Mouse (Mus musculus) olfactory bulb, adult 2 months (tissue): ENCODE results near the gene Clcn3. TPM values are rescaled to one million over a fixed set of nuclear protein-coding genes. Genes with fewer than 3 reads are reported as not detected.

ENCODE experiments used
- H3K27ac ChIP-seq: fragments of 200-500 bp; 2 replicates; pipeline ENCODE4 v1.5.1; 2012; ENCODE audit warnings: low read depth, low read length; ENCODE audit not compliant: insufficient read depth
- H3K4me1 ChIP-seq: fragments of 200-500 bp; 2 replicates; pipeline ENCODE4 v1.6.1; 2012; ENCODE audit warnings: low read length; ENCODE audit not compliant: control insufficient read depth, insufficient read depth
- H3K4me3 ChIP-seq: fragments of 200-500 bp; 2 replicates; pipeline ENCODE4 v1.5.1; 2012; ENCODE audit warnings: mild to moderate bottlenecking, low read depth, low read length, moderate library complexity; ENCODE audit not compliant: insufficient read depth
- CTCF ChIP-seq: fragments of 200-500 bp; IDR thresholded peaks from 2 replicates; pipeline ENCODE4 v1.5.1; 2012; ENCODE audit warnings: low read depth, mild to moderate bottlenecking, low read length, moderate library complexity; ENCODE audit not compliant: insufficient read depth
- POLR2A ChIP-seq: fragments of 200-500 bp; IDR thresholded peaks from 2 replicates; pipeline ENCODE4 v1.6.1; 2012; ENCODE audit warnings: mild to moderate bottlenecking, low read depth, low read length, moderate library complexity; ENCODE audit not compliant: insufficient read depth
- WGBS: fragments of 180-500 bp; shearing (Covaris S2); methylation state at CpG from one replicate; pipeline ENCODE4 v1.1.7; 2018; 5-methylcytosine and 5-hydroxymethylcytosine counted together
- polyA plus RNA-seq: library from polyadenylated mRNA; stranded (reverse); fragments of >200 nt; gene quantifications from 2 replicates; pipeline ENCODE4 v1.2.4, GENCODE M21; 2012; ENCODE audit warnings: low replicate concordance; ENCODE audit not compliant: missing spikeins, insufficient read depth, insufficient read length

Clcn3 gene
- polyA plus RNA-seq, 1 experiment: 224 TPM

DNA sequence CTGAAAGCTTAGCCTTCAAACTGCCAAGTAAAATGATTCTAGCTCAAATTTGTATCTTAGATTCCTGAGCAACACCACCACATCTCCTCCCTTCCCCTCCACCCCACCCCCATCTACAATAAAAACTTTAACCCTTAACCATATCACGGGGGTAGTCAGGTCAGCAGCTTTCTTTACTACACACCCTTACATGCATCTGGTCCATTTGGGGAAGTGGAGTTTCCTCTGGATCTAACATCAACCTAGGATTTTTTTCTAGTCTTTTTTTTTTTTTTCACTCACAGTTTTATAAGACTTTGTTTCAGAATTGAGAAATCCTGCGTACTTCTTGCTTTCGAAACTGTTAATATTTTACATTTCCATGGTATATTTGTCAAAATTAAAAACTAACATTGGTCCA lies 20.3 kb downstream of the Clcn3 start:
- H3K4me1 ChIP-seq: no peaks in the 10 kb centered on the region

GRCm38 (mm10) chr8:60956847-60957246 lies 26.3 kb downstream of the Clcn3 start:
- 98% methylated on average over 7 of the region's 7 CpGs for WGBS
- Histone ChIP-seq H3K4me1 (no peaks in the 10 kb centered on the region), H3K27ac (no peak overlapping the region), H3K4me3 (no peak overlapping the region)
- TF ChIP-seq CTCF (no peak), POLR2A (no peak)

More for the DNA sequence above, 20.3 kb downstream of the Clcn3 start:
- Histone ChIP-seq H3K27ac (no peak overlapping the region), H3K4me3 (no peak overlapping the region)
- WGBS: 93% methylated on average over 3 of the region's 3 CpGs
- no peak for TF ChIP-seq POLR2A
- TF ChIP-seq CTCF: no peak

- WGBS: under 1% methylated on average over 15 of the region's 15 CpGs
- TF ChIP-seq POLR2A: no peak
- TF ChIP-seq CTCF: no peak
Observed at GRCm38 (mm10) chr8:60954281-60955014, 28.7 kb downstream of the Clcn3 start.

DNA sequence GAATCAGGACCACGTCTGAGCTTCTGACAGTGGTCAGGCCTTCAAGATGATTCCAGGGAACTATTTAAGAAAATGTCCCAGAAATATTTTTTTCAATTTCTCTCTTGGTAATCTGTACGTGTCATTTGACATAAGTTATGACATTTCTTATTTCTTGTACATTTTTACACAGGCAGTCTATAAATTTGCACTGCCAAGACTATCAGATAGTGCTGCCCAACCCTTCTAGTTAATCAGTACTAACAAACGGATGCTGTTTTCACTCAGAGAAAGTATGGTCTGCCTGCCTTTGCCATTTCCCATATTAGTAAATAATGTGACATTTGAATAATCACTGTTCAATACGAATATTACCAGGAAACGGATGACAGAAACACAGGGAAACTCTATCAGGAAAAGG lies 30.3 kb downstream of the Clcn3 start:
- Histone ChIP-seq H3K4me1 (no peaks in the 10 kb centered on the region), H3K4me3 (no peak overlapping the region), H3K27ac (no peak overlapping the region)
- 28% methylated on average over 5 of the region's 5 CpGs for WGBS
- TF ChIP-seq CTCF (no peak), POLR2A (no peak)

More at GRCm38 (mm10) chr8:60954281-60955014, 28.7 kb downstream of the Clcn3 start:
- Histone ChIP-seq H3K4me1 (no peaks in the 10 kb centered on the region), H3K4me3 (peak overlapping the region; percentile 55), H3K27ac (peak overlapping the region; percentile 87)

DNA sequence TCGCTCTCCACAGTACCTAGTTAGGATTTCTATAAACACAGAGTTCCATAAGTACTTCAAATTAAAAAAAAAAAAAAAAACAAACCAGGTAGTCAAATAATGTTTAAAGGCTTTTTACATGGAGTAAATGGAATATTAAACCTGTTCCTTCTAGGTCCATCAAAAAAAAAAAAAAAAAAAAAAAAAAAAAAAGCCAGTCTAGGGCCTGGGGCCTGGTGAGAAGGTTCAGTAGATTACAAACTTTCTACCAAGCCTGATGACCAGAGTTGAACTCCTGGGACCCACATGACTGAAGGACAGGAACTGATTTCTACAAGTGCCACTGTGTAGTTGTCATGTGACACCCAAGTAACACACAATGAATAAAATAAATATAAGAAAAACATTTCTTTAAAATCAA lies 31.3 kb downstream of the Clcn3 start:
- WGBS: 100% methylated on average over 1 of the region's 1 CpGs
- no peak overlapping the region for H3K4me3 ChIP-seq

DNA sequence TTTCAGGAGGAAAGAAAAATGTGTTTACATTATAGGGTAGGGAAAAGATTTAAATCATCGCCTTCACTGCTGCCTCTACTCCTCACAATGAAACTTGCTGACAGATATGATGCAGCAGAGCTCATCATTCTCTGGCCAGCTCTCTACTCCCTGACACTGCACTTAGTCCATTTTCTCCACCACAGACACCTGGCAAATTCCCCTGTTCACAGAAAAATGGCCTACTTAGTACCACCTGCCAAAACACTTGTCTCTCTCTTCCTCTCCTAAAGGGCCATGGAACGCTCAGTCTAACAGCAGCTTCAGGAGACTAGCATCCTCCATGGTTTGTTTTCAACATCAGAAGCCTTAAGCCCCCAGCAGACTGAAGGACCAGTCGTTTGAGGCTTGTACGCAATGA lies 31.8 kb downstream of the Clcn3 start:
- Histone ChIP-seq H3K27ac (no peak overlapping the region), H3K4me1 (no peaks in the 10 kb centered on the region), H3K4me3 (no peak overlapping the region)
- no peak for TF ChIP-seq POLR2A
- no peak for TF ChIP-seq CTCF
- WGBS: 66% methylated on average over 4 of the region's 4 CpGs

More for the DNA sequence above, 31.3 kb downstream of the Clcn3 start:
- TF ChIP-seq CTCF (no peak), POLR2A (no peak)
- Histone ChIP-seq H3K4me1 (no peaks in the 10 kb centered on the region), H3K27ac (no peak overlapping the region)

- Histone ChIP-seq H3K4me3 (no peak overlapping the region), H3K4me1 (no peaks in the 10 kb centered on the region), H3K27ac (no peak overlapping the region)
- TF ChIP-seq POLR2A (no peak), CTCF (no peak)
- 43% methylated on average over 4 of the region's 4 CpGs for WGBS
Observed at GRCm38 (mm10) chr8:60949859-60950258, 33.2 kb downstream of the Clcn3 start.

DNA sequence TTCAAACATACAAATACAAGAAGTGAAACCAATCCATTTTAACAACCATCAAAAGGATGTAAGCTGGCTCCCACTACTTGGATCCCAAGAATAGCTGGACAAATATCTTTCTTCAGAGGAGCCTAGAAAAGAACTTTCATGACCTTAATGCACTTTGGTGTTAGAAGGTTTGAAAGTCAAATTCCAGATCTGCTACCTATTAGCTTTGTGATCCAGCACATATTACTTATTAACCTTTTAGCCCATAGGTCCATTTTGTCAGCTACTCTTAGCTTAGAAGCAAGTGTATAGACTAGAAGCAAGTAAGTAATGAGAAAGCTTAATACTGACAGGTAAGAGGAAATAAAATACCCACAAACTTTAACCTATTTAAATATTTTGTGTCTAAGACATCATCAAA lies 35.6 kb downstream of the Clcn3 start:
- H3K4me3 ChIP-seq: no peak overlapping the region
- TF ChIP-seq POLR2A: no peak
- no peak for TF ChIP-seq CTCF
- H3K27ac ChIP-seq: no peak overlapping the region
- H3K4me1 ChIP-seq: no peaks in the 10 kb centered on the region

DNA sequence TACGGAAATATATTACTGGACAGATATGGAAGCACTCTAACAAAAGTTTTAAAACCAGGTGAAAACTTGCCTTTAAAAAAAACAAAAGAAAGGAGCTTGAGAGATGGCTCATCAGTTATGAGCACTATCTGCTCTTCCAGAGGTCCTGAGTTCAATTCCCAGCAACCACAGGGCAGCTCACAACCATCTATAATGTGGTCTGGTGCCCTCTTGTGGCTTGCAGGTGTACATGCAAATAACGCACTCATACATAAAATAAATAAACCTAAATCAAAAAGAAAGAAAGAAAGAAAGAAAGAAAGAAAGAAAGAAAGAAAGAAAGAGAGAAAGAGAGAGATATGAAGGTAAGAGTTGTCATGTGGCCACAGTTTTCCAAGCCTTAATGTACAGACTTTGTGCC lies 40.2 kb downstream of the Clcn3 start:
- 97% methylated on average over 2 of the region's 2 CpGs for WGBS
- Histone ChIP-seq H3K4me1 (no peaks in the 10 kb centered on the region), H3K4me3 (no peak overlapping the region), H3K27ac (no peak overlapping the region)
- TF ChIP-seq POLR2A (no peak), CTCF (no peak)
